Mouse (Mus musculus) stomach, embryonic 14.5 days (tissue): ENCODE results near the gene Slc7a4. TPM values are rescaled to one million over a fixed set of nuclear protein-coding genes. Genes with fewer than 3 reads are reported as not detected.
"Not testable (repeated sequence)": the region's sequence is repeated elsewhere in the genome, so short reads cannot be mapped to it uniquely, and the experiment has no call there.

Experiments used
- ATAC-seq: fragments of 200-750 bp; cut with Nextera tagmentation; 2 replicates; pipeline ENCODE4 v1.8.0; 2017; ENCODE audit warnings: low read depth, moderate TSS enrichment; ENCODE audit not compliant: insufficient number of reproducible peaks, insufficient read depth, low FRiP score
- H3K27ac ChIP-seq: fragments of 300-500 bp; sonication (generic); 2 replicates; pipeline ENCODE4 v1.5.1; 2014; ENCODE audit warnings: mild to moderate bottlenecking, low read length, moderate library complexity, mixed read lengths
- H3K27me3 ChIP-seq: fragments of 300-500 bp; sonication (generic); 2 replicates; pipeline ENCODE4 v1.6.1; 2014; ENCODE audit warnings: low read length, control low read depth, mixed read lengths; ENCODE audit not compliant: control insufficient read depth, insufficient read depth
- H3K36me3 ChIP-seq: fragments of 300-500 bp; sonication (generic); 2 replicates; pipeline ENCODE4 v1.6.1; 2014; ENCODE audit warnings: mild to moderate bottlenecking, control low read depth, low read length, moderate library complexity, mixed read lengths; ENCODE audit not compliant: control insufficient read depth, insufficient read depth
- H3K4me1 ChIP-seq: fragments of 300-500 bp; sonication (generic); 2 replicates; pipeline ENCODE4 v1.6.1; 2014; ENCODE audit warnings: low read length, control low read depth, mixed read lengths; ENCODE audit not compliant: control insufficient read depth, insufficient read depth
- H3K4me2 ChIP-seq: fragments of 300-500 bp; sonication (generic); replicated peaks from 2 replicates; pipeline ENCODE4 v1.6.1; 2014; ENCODE audit warnings: low read depth, low read length, control low read depth
- H3K4me3 ChIP-seq: fragments of 300-500 bp; sonication (generic); 2 replicates; pipeline ENCODE4 v1.5.1; 2014; ENCODE audit warnings: low read depth, low read length, control low read depth
- H3K9ac ChIP-seq: fragments of 300-500 bp; sonication (generic); replicated peaks from 2 replicates; pipeline ENCODE4 v1.6.1; 2014; ENCODE audit warnings: low read depth, mild to moderate bottlenecking, control low read depth, low read length, moderate library complexity, mixed read lengths
- H3K9me3 ChIP-seq: fragments of 300-500 bp; sonication (generic); 2 replicates; pipeline ENCODE4 v1.6.1; 2016; ENCODE audit warnings: low read depth, low read length, control low read depth; ENCODE audit not compliant: control insufficient read depth
- WGBS: fragments of 180-500 bp; shearing (Covaris S2); extraction: QIAGEN DNeasy Blood & Tissue Kit; methylation state at CpG from one replicate; pipeline ENCODE4 v1.1.7; 2014; 5-methylcytosine and 5-hydroxymethylcytosine counted together
- polyA plus RNA-seq: library from polyadenylated mRNA; unstranded; fragments of >200 nt; fragmentation: Nextera tagmentation; extraction: Ambion mirVana; gene quantifications from 2 replicates; pipeline ENCODE4 v1.2.1, GENCODE M21; 2014

Gene Slc7a4
- polyA plus RNA-seq, 1 experiment from 2014 or later = 13.0 TPM

DNA sequence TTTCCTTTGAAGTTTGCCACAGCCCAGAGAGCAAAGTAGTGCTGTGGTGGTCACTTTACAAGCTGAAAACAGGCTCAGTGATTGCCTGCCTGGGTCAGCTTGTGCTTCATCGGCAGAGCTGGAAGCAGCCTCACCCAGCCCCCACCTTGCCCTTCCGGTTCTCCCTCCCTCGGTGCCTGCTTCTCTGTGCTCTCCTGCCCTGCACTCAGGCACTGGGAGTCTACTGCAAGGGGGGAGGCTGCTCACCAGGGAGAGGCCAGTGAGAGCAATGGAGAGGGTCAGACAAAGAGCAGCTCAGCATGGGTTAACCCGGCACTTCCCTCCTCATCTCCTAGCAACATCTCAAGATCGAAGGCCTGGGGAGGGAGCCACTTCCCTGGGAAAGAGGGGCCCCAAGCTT is 24.2 kb downstream of the Slc7a4 start:
- Histone ChIP-seq H3K9ac (no peak overlapping the region), H3K27ac (no peak overlapping the region)

GRCm38 (mm10) chr16:17557947-17558480 is 25.0 kb downstream of the Slc7a4 start:
- WGBS = under 1% methylated on average over 5 of the region's 5 CpGs
- H3K27me3 ChIP-seq = no peaks in the 10 kb centered on the region
- H3K27ac ChIP-seq = no peak overlapping the region
- no peak overlapping the region for H3K9ac ChIP-seq
- H3K36me3 ChIP-seq = no peaks in the 10 kb centered on the region
- H3K4me2 ChIP-seq = peak overlapping the region; percentile 2; the same call in 1 of the 2 replicates
- H3K4me1 ChIP-seq = peaks cover 36% of the 10 kb centered on the region
- H3K9me3 ChIP-seq = no peaks in the 10 kb centered on the region
- H3K4me3 ChIP-seq = no peak overlapping the region
- no peak for ATAC-seq

More for the DNA sequence above, 24.2 kb downstream of the Slc7a4 start:
- Histone ChIP-seq H3K36me3 (no peaks in the 10 kb centered on the region), H3K4me1 (peaks cover 33% of the 10 kb centered on the region), H3K27me3 (no peaks in the 10 kb centered on the region), H3K4me3 (no peak overlapping the region), H3K4me2 (no peak overlapping the region; the same call in 1 of the 2 replicates), H3K9me3 (no peaks in the 10 kb centered on the region)
- WGBS = 2% methylated on average over 5 of the region's 5 CpGs
- no peak for ATAC-seq

GRCm38 (mm10) chr16:17556907-17557306 is 26.1 kb downstream of the Slc7a4 start:
- Histone ChIP-seq H3K9me3 (no peaks in the 10 kb centered on the region), H3K4me3 (no peak overlapping the region), H3K27me3 (no peaks in the 10 kb centered on the region), H3K4me2 (no peak overlapping the region), H3K4me1 (peaks cover 31% of the 10 kb centered on the region), H3K27ac (no peak overlapping the region), H3K9ac (no peak overlapping the region), H3K36me3 (no peaks in the 10 kb centered on the region)
- WGBS = 58% methylated on average over 4 of the region's 4 CpGs
- no peak for ATAC-seq

DNA sequence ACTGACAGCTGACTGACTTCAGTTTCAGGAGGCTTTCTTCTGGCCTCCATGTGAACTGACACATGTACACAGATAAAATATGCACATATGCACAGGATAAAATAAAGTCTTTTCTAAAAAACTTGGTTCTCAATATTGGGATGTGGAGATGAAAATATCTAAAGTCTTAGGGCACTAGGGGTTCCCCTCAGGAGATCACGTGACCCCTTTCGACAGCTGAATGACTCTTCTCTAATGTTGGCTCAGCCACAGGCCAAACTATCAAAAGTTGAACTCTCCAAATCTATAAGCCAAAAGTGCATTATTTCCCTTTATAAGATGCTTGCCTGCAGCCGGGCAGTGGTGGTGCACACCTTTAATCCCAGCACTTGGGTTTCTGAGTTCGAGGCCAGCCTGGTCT is 26.8 kb downstream of the Slc7a4 start:
- no peaks in the 10 kb centered on the region for H3K9me3 ChIP-seq
- no peaks in the 10 kb centered on the region for H3K36me3 ChIP-seq
- H3K4me2 ChIP-seq = no peak overlapping the region
- no peak overlapping the region for H3K4me3 ChIP-seq
- H3K27me3 ChIP-seq = no peaks in the 10 kb centered on the region
- H3K9ac ChIP-seq = no peak overlapping the region
- no peak for ATAC-seq
- WGBS = 74% methylated on average over 4 of the region's 4 CpGs
- H3K27ac ChIP-seq = no peak overlapping the region
- peaks cover 24% of the 10 kb centered on the region for H3K4me1 ChIP-seq

DNA sequence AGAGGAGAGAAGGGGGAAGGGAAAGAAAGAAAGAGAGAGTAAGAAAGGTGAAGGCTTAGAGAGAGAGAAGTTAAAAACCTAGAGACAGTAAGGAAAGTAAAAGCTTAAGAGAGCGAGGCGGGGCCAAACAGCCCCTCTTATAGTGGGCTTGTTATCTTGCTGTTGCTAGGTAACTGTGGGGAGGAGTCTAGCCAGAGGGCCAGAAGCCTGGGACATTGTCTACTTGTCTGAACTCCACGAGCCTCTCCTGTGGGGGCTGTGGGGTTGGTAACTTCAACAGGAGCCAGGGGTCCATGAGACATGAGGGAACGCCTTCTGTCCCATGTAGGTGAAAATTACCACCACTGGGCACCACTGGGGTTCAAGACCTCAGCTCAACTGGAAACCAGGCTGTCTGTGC is 28.3 kb downstream of the Slc7a4 start:
- H3K36me3 ChIP-seq, H3K27me3 ChIP-seq, H3K9me3 ChIP-seq, H3K9ac ChIP-seq, ATAC-seq, H3K4me3 ChIP-seq: not testable (repeated sequence)
- H3K4me2 ChIP-seq = peak overlapping the region; percentile 32; the same call in 1 of the 2 replicates
- 15% methylated on average over 4 of the region's 4 CpGs for WGBS
- H3K4me1 ChIP-seq = peaks cover 15% of the 10 kb centered on the region
- peak overlapping the region; percentile 66 for H3K27ac ChIP-seq

DNA sequence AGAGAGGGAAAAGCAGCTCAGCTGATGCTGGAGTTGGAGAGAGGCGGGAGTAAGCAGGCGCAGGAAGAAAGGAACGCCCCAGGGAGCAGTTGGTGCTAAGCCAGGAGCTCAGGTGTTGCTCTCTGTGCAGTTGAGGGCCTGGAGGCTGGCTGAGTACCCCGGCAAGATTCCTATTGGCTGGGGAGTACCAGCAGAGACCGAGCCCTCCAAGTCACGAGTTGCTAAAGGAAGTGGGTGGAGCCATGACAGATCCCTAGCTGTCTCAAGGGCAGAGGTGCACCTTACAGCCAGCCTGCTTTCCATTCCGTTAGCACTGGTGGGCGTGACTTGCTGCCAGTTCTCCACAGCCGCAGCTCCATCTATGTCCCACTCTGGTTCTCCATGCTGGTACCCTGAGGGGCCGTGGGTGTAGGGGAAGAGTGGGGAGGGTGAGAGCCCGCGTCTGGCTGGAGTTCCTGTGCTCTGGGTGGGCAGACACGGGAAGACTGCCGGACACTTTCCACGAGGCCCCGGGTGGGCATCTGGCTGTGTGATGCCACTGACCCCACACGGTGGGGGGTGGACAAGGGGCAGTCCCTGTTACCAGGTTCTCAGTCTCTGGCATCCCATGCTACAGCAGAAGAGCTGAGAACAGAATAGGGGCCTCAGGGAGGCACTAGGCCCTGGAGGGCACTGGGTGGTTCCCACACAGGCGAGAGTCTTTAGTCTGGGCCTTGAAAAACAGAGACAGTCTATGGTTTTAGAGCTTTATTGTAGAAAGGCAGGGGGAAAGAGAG is 28.9 kb downstream of the Slc7a4 start:
- Histone ChIP-seq H3K9ac (no peak overlapping the region), H3K27ac (peak overlapping the region; percentile 66), H3K4me3 (no peak overlapping the region; the same call in 1 of the 2 replicates), H3K27me3 (no peaks in the 10 kb centered on the region), H3K4me1 (peaks cover 15% of the 10 kb centered on the region), H3K4me2 (peak overlapping the region; percentile 32), H3K36me3 (no peaks in the 10 kb centered on the region), H3K9me3 (no peaks in the 10 kb centered on the region)
- peak; percentile 91 for ATAC-seq
- WGBS = 9% methylated on average over 18 of the region's 18 CpGs

DNA sequence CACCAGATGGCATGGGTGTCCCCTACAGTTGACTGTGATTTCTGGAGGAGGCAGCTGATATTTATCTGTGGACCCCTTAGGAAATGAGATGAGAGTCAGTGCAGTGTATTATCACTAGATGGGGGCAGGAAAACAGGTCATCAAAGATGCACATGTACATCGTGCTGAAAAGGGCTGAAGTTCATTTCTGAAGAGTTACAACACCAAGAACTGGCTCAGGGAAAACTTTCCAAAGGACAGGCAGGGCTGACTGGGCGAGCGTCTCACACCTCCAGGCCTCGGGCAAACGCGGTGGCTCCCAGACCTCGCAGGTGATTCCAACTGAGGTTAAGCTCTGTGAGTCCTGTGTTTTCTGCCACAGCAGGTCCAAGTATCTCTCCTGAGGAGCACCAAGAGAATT is 30.2 kb downstream of the Slc7a4 start:
- WGBS = 68% methylated on average over 7 of the region's 7 CpGs
- Histone ChIP-seq H3K27me3 (no peaks in the 10 kb centered on the region), H3K4me1 (peaks cover 10% of the 10 kb centered on the region), H3K9me3 (no peaks in the 10 kb centered on the region), H3K36me3 (no peaks in the 10 kb centered on the region), H3K4me3 (no peak overlapping the region), H3K27ac (no peak overlapping the region), H3K9ac (no peak overlapping the region), H3K4me2 (no peak overlapping the region)
- no peak for ATAC-seq

DNA sequence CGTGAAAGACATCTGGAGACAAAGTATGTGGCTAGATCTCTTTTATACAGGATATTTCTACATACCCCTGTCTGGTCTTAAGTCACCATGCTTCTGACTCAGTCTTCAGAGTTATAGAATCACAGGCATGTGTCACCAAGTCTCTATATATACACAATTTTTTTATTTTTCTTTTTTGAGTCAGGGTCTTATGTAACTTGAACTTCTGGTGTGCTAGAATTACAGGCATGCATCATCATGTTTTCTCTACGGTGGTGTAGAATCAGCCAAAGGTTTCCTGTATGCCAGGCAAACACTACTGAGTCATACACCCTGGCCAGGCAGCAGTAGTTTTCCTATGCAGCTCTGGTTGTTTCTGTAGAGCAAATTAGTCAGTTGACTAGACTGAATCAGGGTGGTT is 40.4 kb downstream of the Slc7a4 start:
- WGBS = 73% methylated on average over 2 of the region's 2 CpGs
- H3K36me3 ChIP-seq = no peaks in the 10 kb centered on the region
- H3K9ac ChIP-seq = no peak overlapping the region
- no peaks in the 10 kb centered on the region for H3K27me3 ChIP-seq
- H3K27ac ChIP-seq = no peak overlapping the region
- no peak overlapping the region for H3K4me3 ChIP-seq
- no peak for ATAC-seq
- no peak overlapping the region for H3K4me2 ChIP-seq
- no peaks in the 10 kb centered on the region for H3K9me3 ChIP-seq
- no peaks in the 10 kb centered on the region for H3K4me1 ChIP-seq
